Mouse (Mus musculus) neural tube, embryonic 10.5 days (tissue): ENCODE data around the gene Pkp3.
"Not testable (repeated sequence)": the region's sequence is repeated elsewhere in the genome, so short reads cannot be mapped to it uniquely, and the experiment has no call there.

Experiments used
- DNase-seq: peaks from one replicate; pipeline ENCODE4 v3.0.0-alpha.2; 2017; ENCODE audit warnings: low spot score; ENCODE audit errors: extremely low spot score

Gene Pkp3

DNA sequence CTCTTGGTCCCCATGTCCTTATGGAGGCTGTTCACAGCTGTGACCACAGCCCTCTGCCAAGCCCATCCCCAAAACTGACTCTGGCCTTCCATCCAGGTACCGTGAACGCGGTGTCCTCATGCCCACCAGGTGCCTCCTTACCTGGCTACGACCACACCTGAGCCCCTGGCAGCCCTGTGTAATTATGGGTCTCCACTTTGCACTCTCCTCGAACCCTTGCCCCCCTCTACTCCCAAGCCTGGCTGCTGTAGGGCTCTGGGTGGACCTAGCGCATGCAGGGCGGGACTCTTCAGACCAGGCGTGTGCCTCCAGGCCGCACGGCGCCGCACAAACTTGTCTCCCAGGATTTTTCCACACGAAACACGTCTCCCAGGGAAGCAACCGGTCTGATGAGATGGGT lies at the start of gene Pkp3:
Gene Pkp3, plus strand, starts transcription at position 378 of the 400 bp plus-strand sequence.
- DNase-seq = no peak

DNA sequence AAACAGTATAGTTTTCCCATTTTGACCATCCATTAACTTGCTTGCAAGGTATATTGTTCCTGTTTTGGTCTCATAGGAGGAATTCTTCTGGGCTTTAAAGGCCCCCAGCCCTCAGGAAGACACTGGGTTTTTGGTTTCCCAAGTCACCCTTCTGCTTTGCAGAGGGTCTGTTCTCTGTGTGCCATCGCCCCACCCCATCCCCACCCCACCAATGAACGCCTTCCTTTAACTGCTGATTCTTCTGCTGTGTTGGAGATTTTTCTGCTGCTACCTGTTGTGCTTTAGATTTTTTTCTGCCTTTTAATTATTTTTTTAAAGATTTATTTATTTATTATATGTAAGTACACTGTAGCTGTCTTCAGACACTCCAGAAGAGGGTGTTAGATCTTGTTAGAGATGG lies 49.2 kb upstream of the Pkp3 start, which contains the start of gene Gm17387:
Gene Gm17387, plus strand, starts transcription at position 301 of the 400 bp plus-strand sequence.
- no peak for DNase-seq

DNA sequence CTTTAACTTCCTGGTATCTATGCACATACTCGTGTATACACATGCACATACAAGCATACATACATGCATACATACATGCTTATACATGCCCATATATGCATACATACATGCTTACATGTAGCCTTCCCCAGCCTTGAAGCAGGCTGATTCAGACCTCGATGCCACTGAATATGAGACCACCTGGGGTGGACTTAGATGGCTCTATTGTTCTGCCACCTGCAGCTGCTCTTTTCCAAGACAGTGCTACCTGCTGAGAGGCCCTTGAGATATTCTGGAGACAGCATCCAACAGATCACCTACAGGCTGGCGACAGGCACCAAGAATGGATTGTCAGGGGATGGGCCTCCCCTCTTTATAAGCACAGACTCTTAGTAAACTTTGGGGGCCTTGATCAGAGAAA lies 47.6 kb upstream of the Pkp3 start:
- DNase-seq = no peak

DNA sequence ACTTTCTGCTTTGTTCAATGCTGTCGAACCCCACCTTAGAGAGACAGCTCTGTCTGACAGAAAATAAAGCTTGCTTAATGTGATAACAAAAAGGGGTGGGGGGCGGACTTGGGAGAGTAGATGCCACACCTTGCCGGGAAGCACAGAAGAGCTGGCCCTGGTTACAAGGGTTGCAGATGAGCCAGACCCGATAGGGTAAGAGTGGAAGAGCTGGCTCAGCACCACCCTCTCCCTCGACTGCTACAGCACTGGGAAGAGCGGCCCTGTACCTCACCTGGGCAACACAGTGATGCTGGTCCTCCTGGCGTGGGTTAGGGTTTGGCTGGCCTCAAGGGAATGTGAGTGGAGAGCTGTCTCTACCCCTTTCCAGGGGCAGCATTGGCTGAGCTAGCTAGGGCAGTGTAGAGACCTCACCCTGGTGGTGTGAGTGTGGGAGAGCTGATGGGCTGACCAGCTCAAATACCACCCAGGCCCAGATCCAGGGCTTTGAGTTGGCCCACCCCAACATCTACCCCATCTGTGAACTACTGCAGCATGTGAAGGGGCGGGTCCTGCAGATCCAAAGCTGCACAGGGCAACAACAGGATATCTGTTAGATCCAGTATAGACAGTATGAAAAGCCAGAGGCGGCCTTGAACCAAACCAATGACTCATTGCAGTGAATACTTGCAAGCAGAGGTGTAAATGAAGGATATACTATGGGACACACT lies 45.4 kb upstream of the Pkp3 start:
- DNase-seq = no peak

DNA sequence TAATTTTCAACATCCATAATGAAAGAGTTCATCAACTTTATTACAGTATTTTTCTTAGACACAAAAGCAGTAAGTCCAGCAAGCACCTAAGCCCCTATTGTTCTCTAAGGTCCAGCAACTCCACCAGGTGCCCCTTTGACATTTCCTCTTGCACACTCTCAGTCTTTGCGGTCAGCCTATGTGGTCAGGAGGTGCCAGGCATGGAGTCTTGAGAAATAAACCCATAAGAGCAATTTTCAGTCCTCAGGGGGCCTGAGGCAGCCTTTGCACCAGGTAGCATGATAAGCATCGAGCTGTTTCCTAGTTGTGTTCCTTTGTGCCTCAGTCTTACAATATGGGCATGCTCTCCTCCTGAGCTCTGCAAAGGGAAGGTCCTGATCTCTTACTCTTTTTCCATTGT lies 41.4 kb upstream of the Pkp3 start:
- not testable (repeated sequence) for DNase-seq

DNA sequence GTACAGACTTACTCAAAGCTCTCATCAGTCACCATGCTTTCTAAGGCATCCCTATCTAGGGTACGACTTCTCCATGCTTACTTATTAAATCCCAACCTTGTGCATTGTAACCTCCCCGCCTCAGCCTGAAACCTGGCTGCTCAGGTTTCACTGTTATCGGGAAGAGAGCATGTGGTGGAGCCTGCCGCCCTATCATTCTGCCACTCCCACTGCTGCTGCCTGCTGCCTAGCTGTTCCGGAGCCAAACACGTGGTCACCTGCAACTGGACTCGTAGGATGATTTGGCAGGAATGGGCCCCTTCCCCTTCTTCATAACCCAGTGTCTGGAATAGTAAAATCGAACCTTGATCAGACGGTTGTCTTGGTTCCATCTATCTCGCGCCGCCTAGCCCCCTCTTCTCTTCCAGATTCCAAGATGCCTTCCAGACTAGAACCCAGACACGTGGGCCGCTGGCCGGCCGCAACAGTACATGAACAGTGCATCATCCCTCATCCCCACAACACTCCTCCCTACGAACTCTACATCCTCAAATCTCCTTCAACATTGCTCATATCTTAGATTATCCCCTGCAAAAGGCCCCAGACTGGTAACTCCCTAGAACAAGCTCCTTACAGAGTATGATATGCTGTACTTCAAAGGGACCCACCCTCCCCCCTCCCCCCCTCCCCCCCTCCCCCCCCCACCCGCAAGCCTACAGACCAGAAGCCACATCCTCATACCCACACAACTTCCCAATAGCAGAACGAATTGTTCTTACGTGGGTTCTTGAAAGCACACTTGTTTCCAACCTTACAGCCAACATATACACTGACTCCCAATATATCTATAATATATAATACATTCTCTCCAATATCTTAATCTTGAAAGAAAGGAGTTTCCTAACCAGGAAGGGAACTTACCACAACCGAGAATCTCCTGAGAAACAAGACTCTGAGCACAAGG lies 39.7 kb upstream of the Pkp3 start:
- no peak for DNase-seq

DNA sequence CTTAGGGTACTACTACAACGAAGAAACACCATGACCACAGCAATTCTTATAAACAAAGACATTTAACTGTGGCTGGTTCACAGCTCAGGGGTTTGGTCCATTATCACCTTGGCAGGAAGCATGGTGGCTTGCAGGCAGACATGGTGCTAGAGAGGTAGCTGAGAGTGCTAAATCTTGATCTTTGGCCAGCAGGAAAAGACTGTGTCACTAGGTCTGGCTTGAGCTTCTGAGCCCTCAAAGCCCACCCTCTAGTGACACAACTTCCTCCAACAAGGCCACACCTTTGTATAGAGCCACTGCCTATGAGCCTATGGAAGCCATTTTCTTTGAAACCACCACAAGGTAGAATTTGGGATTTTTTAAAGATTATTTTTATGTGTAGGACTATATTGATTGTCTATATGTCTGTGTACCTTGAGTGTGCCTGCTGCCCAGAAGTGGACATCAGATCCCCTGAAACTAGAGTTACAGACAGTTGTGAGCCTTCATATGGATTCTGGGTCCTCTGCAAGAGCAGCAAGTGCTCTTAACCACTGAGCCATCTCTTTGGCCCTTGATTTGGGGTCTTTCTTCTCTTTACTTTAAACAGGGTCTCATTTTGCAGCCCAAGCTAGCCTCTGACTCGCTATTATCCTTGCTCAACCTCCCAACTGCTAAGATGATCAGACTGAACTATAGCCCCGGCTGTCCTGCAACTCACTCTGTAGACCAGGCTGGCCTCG lies 38.5 kb upstream of the Pkp3 start:
- DNase-seq = no peak

DNA sequence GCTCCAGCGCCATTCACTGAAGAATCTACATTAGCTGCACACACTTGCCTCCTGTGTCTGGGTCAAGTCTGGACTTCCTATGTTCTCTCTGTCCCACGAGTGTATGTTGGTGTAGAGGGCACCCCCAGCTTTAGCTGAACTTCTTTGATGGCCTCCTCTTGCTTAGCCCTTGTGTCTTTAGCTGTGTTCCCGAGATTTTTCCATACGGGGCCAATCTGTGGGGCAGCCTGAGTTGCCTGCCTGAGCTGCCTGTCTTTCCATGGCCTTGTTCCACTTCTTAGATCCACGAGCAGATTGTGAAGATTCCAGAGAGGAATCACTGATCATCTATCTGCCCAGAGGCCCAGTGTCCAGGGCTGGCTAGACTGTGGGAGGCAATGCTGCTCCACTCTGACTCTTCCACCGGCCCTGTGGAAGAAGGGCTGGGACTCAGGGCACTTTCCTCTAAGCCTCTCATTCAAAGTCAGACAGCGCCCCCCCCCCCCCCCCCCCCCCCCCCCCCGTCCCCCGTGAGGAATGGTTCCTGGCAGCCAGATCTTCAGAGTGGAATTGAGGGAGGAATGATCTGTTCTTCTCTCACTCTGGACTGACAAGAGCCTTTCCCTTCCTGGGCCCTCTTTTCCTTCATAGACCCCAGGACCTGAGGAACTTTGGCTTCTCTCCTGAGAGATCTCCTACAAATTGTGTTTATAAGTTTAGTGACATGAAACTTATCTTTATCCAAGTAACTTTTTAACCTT lies 37.0 kb upstream of the Pkp3 start:
- peak; percentile 28 for DNase-seq

DNA sequence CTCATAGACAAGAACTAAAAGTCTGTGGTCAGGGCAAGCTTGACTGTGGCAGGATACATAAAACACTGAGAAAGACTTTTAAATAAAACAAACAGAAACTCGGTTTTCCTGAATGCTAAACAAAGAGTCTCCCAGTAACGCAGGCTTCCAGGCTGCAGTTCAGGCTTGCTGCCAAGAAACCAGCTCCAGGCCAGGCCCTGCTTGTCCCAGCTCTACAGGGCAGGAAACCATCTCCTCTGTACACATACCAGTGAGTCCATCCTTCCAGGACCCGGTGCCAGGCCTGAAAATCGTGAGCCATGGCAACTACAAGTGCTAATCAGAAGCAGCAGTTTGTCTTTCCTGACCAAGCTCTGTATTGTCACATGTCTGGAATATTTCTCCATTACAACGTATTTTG lies 36.4 kb upstream of the Pkp3 start:
- DNase-seq = peak; percentile 19

DNA sequence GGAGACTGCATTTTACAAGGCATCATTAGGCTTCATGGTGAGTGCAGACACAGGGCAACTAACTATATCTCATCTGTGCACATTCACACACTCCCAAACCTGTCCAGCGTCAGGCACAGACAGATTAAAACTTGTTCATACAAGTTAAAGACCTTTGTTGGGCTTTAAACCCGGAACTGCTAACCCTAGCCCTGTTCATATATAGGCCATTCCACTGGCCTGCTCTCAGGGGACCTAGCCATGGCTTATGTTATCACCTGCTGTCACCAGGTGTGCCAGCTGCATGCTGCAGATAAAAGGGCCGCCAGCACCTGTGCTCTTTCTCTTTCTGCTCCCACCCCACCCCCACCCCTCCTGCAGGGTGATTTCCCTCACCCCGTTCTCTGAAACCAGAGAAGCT lies 35.5 kb upstream of the Pkp3 start:
- DNase-seq = no peak

DNA sequence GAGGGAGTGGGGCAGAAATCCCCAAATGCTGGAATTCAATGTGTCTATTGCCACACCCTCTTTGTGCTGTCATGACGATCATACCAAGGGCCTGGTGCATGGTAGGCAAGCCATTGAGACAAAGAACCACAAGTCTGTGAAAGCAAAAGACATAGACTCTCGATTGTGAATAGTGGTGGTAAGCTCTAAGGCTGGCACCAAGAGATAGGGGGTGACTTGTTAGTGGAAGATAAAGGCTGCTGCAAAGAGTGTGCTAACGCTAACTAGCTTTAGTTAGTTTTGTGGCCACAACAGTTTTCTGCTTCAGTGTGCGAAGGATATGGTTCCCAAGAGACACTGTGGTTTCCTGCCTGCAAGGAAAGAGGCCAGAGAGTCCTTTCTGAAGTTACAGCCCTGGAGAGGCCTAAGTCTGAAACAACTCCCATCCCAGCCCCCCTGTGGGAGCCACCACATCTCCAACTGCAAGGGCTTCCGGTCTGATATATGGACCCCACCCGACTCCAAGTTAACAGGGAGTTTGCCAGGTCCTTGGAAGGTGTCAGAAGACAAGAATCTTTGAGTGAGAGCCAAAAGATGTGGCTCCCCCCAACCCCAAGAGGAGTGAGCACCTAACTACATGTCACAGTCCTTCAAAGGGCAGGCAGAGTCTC lies 31.0 kb upstream of the Pkp3 start:
- no peak for DNase-seq

DNA sequence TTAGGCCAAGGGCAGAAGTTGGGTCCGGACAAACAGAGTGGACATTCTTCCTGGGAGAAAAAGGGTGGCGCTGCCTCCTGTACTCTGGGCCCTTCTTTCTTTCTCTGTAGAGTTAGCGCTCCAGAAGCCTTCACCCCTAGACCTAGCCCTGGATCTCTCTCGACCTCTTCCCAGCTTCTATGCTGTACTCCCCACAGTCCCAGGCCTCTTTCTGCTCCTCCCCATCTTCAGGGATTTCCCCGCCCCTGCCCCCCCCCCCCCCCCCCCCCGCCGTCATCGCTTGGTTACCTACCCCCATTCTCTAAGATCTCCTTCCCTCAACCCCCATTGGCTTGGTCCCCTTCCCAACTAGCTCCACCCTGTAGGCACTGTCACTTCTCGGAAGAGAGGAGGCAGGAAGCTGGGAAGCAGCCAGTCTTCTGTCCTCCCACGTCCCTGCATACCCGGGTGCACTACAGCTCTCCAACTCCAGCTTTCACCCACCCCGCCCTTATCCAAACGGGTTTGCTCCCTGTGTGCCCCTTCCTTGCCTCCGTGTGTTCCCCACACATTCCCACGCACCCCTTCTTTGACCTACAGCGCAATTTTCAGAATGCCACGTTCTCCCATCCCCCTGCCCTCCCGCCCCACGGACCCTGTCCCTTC lies 30.3 kb upstream of the Pkp3 start:
- DNase-seq = peak; percentile 37

DNA sequence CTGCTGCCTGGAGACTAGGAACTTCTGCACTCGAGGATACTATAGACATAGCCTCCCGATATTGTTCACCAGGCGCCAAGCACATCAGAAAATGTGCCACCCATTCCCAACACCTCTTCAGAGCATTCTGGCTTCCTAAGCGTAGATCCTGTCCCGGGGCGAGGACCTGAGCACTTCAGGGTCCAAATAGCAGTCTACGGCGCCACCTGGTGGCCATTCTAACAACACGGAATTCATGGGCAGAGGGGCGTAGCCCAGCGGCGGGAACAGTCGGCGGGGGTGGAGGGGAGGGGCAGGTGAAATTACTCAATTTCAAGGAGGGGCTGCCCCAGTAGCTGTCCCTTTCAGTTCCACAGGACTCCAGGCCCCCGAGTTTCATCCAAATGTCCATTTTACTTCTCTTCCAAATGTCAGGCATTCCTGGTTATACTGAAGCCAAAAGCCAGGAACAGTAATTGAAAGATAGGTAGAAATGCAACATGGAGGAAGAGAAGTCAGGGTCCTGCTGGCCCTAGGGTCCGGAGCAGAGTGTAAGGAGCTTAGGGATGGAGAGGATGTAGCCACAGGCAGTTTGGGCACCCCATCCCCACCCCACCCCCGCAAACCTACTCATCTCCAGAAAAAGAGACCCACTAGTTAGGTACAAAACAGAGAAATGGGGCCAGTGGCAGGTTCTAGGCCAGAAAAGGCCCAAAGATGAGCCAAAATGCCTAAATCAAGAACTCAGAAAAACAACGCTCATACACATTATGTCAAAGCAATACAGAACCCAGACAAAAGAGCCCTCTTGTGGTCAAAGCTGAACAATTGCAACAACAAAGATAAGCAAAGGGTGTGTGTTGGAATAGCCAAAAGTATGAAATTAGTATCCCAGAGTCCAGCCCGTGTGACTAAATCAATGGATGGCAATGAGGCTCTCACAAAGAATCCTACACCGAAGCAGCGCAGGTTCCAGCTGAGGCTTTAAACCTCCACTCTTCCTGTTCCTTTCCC lies 29.5 kb upstream of the Pkp3 start:
- DNase-seq = peak; percentile 93

DNA sequence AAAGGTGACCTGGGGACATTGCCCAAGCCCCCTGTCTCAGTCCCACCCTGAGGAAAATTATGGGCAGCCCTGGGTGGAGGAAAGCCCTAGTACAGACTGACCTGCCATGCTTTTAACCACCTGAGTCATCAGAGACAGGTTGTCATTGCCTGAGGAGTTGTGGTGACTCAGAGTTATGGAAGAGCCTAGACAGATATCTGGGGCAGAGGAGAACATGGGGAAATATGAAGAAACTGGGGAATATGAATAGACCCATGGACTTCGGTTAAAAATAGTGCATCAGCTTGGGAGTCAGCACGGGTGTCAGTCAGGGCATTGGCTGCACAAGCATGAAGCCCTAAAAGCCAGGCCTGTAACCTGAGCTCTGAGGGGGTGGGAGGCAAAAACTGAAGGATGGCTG lies 28.7 kb upstream of the Pkp3 start:
- no peak for DNase-seq

DNA sequence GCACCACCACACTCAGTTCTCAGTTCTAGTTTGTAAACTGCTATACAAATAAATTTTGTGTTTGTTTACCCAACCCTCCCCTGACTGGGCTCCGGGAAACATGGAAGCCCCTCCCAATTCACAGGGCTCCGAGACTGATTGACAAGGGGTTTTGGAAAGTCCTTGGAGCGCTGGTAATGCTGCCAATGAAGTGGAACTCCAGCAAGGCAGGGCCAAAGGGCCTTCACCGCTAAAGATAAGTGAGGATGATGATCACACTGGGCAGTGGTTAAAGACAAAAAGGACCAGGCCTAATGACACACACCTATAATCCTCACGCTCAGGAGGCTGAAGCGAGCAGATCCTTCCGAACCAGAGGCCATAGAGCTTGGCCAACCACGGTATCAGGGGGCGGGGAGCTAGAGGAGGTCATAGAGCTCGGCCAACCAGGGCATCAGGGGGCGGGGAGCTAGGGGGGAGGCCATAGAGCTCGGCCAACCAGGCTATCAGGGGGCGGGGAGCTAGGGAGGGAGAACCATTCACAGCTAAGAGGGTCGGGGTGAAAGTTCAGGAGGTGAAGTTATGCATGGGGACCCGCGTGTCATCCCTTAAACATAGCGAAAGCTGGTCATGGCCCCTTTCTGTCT lies 26.8 kb upstream of the Pkp3 start:
- DNase-seq = no peak

DNA sequence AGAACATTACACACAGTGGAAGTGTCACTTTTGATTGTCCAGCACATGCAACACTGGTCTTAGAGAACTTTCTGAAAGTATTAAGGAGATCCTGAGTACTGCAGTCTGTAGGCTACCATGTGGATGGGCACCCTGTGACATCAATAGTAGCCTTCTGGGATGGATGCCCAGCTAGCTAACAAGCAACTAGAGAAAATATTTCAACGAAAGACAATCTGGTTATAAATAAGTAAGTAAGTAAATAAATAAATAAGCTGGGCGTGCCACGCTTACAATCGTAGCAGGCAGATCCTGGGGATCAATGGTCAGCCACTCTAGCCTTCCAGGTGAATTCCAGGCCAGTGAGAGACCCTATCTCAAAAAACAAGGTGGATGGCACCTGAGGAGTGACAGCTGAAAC lies 26.0 kb upstream of the Pkp3 start:
- no peak for DNase-seq

DNA sequence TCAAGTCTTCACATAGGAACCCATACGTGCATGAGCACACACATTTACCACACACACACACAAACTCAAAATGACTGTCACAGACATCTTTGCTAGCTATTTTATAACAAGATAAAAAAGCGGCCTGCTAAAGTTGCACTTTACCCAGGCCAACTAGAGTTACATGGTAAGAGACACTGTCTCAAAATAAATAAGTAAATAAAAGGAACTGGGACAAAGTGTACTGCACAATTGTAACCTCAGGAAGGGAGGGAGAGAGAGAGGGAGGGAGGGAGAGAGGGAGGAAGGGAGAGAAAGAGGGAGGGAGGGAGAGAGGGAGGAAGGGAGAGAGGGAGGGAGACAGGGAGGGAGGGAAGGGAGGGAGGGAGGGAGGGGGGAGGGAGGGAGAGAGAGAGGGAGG lies 25.6 kb upstream of the Pkp3 start:
- DNase-seq = no peak

DNA sequence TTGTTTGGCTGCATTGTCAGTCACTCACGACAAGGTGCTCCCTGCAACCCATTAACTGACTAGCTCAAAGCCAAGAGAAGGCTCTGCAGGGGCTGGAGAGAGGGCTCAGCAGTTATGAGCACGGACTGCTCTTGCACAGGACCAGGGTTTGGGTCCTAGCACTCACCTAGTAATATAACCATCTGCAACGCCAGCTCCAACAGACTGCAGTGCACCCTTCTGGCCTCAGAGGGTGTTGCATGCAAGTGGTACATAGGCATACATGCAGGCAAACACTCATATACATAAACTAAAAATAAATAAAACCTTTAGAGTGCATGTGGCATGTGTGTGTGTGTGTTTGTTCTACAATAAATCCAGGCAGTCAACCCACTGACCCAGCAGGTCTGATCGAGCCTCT lies 22.2 kb upstream of the Pkp3 start:
- no peak for DNase-seq

DNA sequence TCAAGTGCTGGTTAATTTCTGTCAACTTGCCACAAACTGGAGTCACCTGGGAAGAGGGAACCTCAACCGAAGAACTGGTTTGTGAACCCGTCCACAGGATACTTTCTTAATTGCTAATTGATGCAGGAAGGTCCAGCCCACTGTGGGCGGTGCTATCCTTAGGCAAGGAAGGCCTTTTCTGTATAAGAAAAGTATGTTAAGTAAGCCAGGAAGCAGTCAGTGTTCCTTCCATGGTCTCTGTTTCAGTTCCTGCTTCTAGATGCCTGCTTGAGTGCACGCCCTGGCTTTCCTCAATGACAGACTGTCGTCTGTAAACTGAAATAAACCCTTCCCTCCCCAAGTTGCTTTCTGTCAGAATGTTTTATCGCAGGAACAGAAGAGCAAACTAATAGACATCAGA lies 21.0 kb upstream of the Pkp3 start:
- DNase-seq = no peak
